Mouse (Mus musculus): ENCODE measurements at regions not wholly inside any gene's neighbourhood (a gene's known extent, or its start where the extent isn't known, plus 50 kb on each side); places are given as distances from the start of the nearest gene placed in this dataset.

GRCm38 (mm10) chrX:58445624-58446323, 423.3 kb downstream of the Zic3 start:
- H3K36me3 ChIP-seq (ENCODE audit: control insufficient read depth in 1 of 2, insufficient read depth in 2 of 2, low read length in 2 of 2) = no peaks in the 10 kb centered on the region
- DNase-seq (ENCODE audit: low read depth, low spot score) = no peak
- no peak overlapping the region for H3K9ac ChIP-seq (ENCODE audit: control insufficient read depth, low read depth, low read length, poor library complexity, severe bottlenecking)
- TF ChIP-seq E2F4 (IDR thresholded peaks at IDR 0.05; ENCODE audit: borderline replicate concordance, low read depth, low read length) = no peak
- TF ChIP-seq SIN3A (IDR thresholded peaks at IDR 0.05; ENCODE audit: low read length) = no peak
- no peaks in the 10 kb centered on the region for H3K4me1 ChIP-seq (ENCODE audit: control insufficient read depth in 1 of 2, insufficient read depth in 2 of 2, low read length in 2 of 2)
- H3K9me3 ChIP-seq (replicated peaks; ENCODE audit: insufficient read depth, low read length) = no peaks in the 10 kb centered on the region
- H3K27ac ChIP-seq (ENCODE audit: control insufficient read depth, low read depth, low read length) = no peak overlapping the region
- no peaks in the 10 kb centered on the region for H3K27me3 ChIP-seq (ENCODE audit: control insufficient read depth in 1 of 2, insufficient read depth in 2 of 2, low read length in 2 of 2)
- no peak overlapping the region for H3K4me3 ChIP-seq (ENCODE audit: control insufficient read depth in 1 of 2, insufficient read depth in 1 of 2, low read depth in 2 of 2, low read length in 2 of 2)
- no peaks in the 10 kb centered on the region for H3K79me2 ChIP-seq (ENCODE audit: control insufficient read depth, insufficient read depth, low read length, poor library complexity)

DNA sequence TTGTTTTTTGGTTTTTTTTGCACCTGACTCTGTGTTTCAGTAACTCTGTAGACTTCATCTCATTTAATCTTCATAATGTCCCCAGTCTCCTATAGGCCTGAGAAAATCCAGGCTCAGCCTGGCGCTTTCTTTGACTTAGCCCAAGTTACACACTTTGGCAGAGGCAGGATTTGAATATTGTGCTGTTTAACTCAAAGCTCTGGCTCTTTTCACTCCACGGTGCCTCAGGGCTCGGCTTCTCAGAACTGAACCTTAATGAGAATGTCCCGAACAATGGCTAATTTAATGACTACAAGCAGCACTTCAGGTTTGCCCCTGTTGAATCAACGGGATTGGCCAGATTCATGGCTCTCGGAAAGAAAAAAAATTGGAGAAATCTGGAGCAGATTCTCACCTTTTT, 425.1 kb downstream of the Zic3 start:
- Histone ChIP-seq H3K9me3 (replicated peaks; ENCODE audit: insufficient read depth, low read length) (no peaks in the 10 kb centered on the region), H3K4me1 (ENCODE audit: control insufficient read depth in 1 of 2, insufficient read depth in 2 of 2, low read length in 2 of 2) (no peaks in the 10 kb centered on the region), H3K79me2 (ENCODE audit: control insufficient read depth, insufficient read depth, low read length, poor library complexity) (no peaks in the 10 kb centered on the region), H3K27me3 (ENCODE audit: control insufficient read depth in 1 of 2, insufficient read depth in 2 of 2, low read length in 2 of 2) (no peaks in the 10 kb centered on the region), H3K9ac (ENCODE audit: control insufficient read depth, low read depth, low read length, poor library complexity, severe bottlenecking) (no peak overlapping the region), H3K36me3 (ENCODE audit: control insufficient read depth in 1 of 2, insufficient read depth in 2 of 2, low read length in 2 of 2) (no peaks in the 10 kb centered on the region), H3K27ac (ENCODE audit: control insufficient read depth, low read depth, low read length) (no peak overlapping the region), H3K4me3 (ENCODE audit: control insufficient read depth in 1 of 2, insufficient read depth in 1 of 2, low read depth in 2 of 2, low read length in 2 of 2) (no peak overlapping the region)
- TF ChIP-seq MYB (IDR thresholded peaks at IDR 0.05; ENCODE audit: low read depth, low read length) (no peak), POLR2A (IDR thresholded peaks at IDR 0.05; ENCODE audit: control insufficient read depth in 1 of 2, insufficient read depth in 1 of 2, low read depth in 1 of 2, low read length in 2 of 2, poor library complexity in 1 of 2) (no peak)
- no peak for DNase-seq (ENCODE audit: low read depth, low spot score)

GRCm38 (mm10) chrX:58469683-58470082, 439.5 kb upstream of the 4930550L24Rik start:
- no peaks in the 10 kb centered on the region for H3K4me1 ChIP-seq (ENCODE audit: control insufficient read depth in 1 of 2, insufficient read depth in 2 of 2, low read length in 2 of 2)
- H3K4me3 ChIP-seq (ENCODE audit: control insufficient read depth in 1 of 2, insufficient read depth in 1 of 2, low read depth in 2 of 2, low read length in 2 of 2) = no peak overlapping the region
- TF ChIP-seq MYB (IDR thresholded peaks at IDR 0.05; ENCODE audit: low read depth, low read length) (no peak), POLR2A (IDR thresholded peaks at IDR 0.05; ENCODE audit: control insufficient read depth in 1 of 2, insufficient read depth in 1 of 2, low read depth in 1 of 2, low read length in 2 of 2, poor library complexity in 1 of 2) (no peak), E2F4 (IDR thresholded peaks at IDR 0.05; ENCODE audit: borderline replicate concordance, low read depth, low read length) (no peak), ZMIZ1 (IDR thresholded peaks at IDR 0.05; ENCODE audit: low read depth, low read length) (no peak), USF2 (IDR thresholded peaks at IDR 0.05; ENCODE audit: borderline replicate concordance in 1 of 2, insufficient read depth in 1 of 2, low read depth in 1 of 2, low read length in 2 of 2) (no peak), NRF1 (IDR thresholded peaks at IDR 0.05; ENCODE audit: insufficient read depth, low read depth, low read length, poor library complexity, severe bottlenecking) (no peak), MAZ (IDR thresholded peaks at IDR 0.05; ENCODE audit: low read depth, low read length) (no peak), BHLHE40 (IDR thresholded peaks at IDR 0.05; ENCODE audit: borderline replicate concordance, low read depth, low read length) (no peak), JUND (IDR thresholded peaks at IDR 0.05; ENCODE audit: low read depth, low read length) (no peak), TAL1 (IDR thresholded peaks at IDR 0.05; ENCODE audit: low read length) (no peak), MAFK (IDR thresholded peaks at IDR 0.05; ENCODE audit: borderline replicate concordance, low read depth, low read length) (no peak), SMC3 (IDR thresholded peaks at IDR 0.05; ENCODE audit: low read depth, low read length) (no peak), GATA1 (IDR thresholded peaks at IDR 0.05; ENCODE audit: low read depth, low read length) (no peak), CHD1 (IDR thresholded peaks at IDR 0.05; ENCODE audit: low read depth, low read length) (no peak), ETS1 (IDR thresholded peaks at IDR 0.05; ENCODE audit: low read depth, low read length) (no peak), ZC3H11A (IDR thresholded peaks at IDR 0.05; ENCODE audit: low read depth, low read length) (no peak), MXI1 (IDR thresholded peaks at IDR 0.05; ENCODE audit: low read depth, low read length) (no peak), MAX (IDR thresholded peaks at IDR 0.05; ENCODE audit: low read length) (no peak), SIN3A (IDR thresholded peaks at IDR 0.05; ENCODE audit: low read length) (no peak), RCOR1 (IDR thresholded peaks at IDR 0.05; ENCODE audit: low read depth, low read length) (no peak)
- no peaks in the 10 kb centered on the region for H3K36me3 ChIP-seq (ENCODE audit: control insufficient read depth in 1 of 2, insufficient read depth in 2 of 2, low read length in 2 of 2)
- H3K27me3 ChIP-seq (ENCODE audit: control insufficient read depth in 1 of 2, insufficient read depth in 2 of 2, low read length in 2 of 2) = no peaks in the 10 kb centered on the region
- no peak for DNase-seq (ENCODE audit: low read depth, low spot score)
- no peak overlapping the region for H3K9ac ChIP-seq (ENCODE audit: control insufficient read depth, low read depth, low read length, poor library complexity, severe bottlenecking)
- H3K27ac ChIP-seq (ENCODE audit: control insufficient read depth, low read depth, low read length) = no peak overlapping the region
- H3K79me2 ChIP-seq (ENCODE audit: control insufficient read depth, insufficient read depth, low read length, poor library complexity) = no peaks in the 10 kb centered on the region
- H3K9me3 ChIP-seq (replicated peaks; ENCODE audit: insufficient read depth, low read length) = no peaks in the 10 kb centered on the region

All from MEL (cell line).